Mouse (Mus musculus): ENCODE results near the gene Adck1. TPM values are rescaled to one million over a fixed set of nuclear protein-coding genes. Genes with fewer than 3 reads are reported as not detected.
"Not testable (repeated sequence)": the region's sequence is repeated elsewhere in the genome, so short reads cannot be mapped to it uniquely, and the experiment has no call there.

Adck1 gene
- total RNA-seq (2017), result 15.1 and 22.7 TPM in 2 replicates

DNA sequence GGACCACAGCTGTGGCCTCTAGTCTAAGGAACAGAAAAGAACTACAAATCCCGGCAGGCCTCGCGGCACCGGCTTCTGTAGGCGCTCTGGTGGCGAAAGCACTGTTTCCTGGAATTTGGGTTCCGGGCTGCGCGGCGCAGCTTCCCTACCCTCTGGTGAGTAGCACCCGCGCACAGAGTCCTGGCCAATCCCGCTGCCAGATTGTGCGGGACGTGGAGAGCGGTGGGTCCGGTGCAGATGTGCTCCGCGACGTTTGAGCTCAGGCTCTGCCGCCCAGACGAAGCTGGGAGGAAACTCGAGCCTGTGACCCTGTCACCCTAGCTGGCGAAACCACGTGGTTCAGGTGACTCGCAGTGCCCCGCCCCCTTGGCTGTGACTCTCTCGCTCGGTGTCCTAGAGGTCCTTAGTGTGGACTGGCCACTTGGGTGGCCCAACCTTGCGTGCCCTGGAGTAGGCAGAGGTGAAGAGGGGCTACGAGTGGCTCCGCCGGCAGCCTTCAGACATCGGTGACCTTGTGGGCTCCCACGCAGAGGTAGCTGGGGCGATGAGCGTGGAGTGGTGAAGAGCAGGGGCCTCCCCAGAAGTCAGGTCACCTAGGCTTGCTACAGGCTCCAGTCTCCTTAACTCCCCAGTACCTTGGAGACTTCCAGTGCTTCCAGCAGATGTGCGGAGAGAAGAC, at the start of gene Adck1:
Gene Adck1, plus strand, starts transcription at position 114 of the 679 bp plus-strand sequence.
- peak; percentile 97 for ATAC-seq (replicated peaks in 1 of 2; ENCODE audit: insufficient read depth in 1 of 2, low FRiP score in 2 of 2, low TSS enrichment in 1 of 2, low read depth in 1 of 2, poor library complexity in 2 of 2, severe bottlenecking in 2 of 2)

DNA sequence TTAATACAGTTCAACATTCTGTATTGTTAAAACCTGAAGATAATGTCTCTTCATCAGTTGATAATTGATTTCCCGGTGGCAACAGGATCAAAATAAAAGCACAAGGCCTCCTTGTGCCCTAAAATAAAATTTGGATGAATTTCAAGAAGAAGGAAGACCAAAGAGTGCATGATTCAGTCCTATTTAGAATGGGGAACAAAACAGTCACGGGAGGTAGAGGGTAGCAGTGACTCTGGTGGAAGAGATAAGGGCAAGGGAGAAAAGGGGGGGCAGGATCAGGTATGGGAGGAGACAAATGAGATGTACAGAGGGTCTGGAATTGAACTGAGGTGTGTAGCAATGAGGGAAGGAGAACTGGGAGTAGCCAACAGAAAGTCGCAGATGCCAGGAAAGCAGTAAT, 45.8 kb upstream of the Adck1 start:
- ATAC-seq (replicated peaks in 1 of 2; ENCODE audit: insufficient read depth in 1 of 2, low FRiP score in 2 of 2, low TSS enrichment in 1 of 2, low read depth in 1 of 2, poor library complexity in 2 of 2, severe bottlenecking in 2 of 2), result no peak

DNA sequence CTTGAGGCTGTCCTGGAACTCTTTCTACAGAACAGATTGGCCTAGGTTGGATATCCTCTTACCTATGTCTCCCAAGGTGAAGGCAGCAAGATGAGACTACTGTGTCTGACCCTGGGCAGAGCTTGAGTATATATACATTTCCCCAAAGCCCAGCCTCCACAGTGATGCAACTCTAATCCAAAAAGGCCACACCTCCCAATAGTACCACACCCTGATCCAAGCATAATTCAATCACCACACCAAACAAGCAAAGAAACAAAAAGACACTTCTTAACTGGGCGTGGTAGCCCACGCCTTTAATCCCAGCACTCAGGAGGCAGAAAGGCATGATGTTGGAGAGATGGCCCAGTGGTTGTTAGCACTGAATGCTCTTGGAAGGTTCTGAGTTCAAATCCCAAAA, 36.4 kb upstream of the Adck1 start, which contains the start of gene Gm5039:
Gene Gm5039, minus strand, starts transcription at position 101 of the 400 bp plus-strand sequence.
- not testable (repeated sequence) for ATAC-seq (replicated peaks in 1 of 2; ENCODE audit: insufficient read depth in 1 of 2, low FRiP score in 2 of 2, low TSS enrichment in 1 of 2, low read depth in 1 of 2, poor library complexity in 2 of 2, severe bottlenecking in 2 of 2)

DNA sequence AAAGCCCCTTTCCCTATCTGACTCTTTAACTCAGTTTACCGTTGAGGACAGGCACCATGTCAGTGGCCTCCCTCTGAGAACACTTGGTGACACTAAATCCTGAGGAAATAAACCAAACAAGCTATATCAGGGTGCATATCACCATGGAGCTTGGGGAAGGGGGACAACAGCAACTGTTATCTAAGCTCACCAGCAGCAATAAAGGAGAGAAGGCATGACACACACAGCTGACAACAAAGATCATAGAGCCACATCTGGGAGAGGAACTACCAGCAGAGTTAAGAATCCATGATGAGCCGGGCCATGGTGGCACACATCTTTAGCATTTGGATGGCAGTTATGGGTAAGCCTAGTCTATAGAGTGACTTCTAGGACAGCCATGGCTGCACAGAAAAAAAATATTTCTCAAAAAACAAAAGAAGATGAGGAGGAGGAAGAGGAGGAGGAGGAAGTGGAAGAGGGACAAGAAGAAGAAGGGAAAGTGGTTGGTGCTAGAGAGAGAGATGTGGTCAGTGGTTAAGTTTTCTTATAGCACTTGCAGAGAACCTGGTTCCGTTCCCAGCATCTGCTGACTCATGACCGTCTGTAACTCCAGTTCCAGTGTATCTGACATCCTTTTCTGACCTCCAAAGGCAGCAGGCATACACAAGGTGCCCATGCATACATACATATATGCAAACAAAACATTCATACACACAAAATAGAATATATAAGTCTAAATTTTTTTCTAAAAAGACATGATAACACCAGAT, 23.5 kb upstream of the Adck1 start:
- peak; percentile 45 to 59; a peak in 3 of 4 replicates for ATAC-seq (replicated peaks in 1 of 2; ENCODE audit: insufficient read depth in 1 of 2, low FRiP score in 2 of 2, low TSS enrichment in 1 of 2, low read depth in 1 of 2, poor library complexity in 2 of 2, severe bottlenecking in 2 of 2)

DNA sequence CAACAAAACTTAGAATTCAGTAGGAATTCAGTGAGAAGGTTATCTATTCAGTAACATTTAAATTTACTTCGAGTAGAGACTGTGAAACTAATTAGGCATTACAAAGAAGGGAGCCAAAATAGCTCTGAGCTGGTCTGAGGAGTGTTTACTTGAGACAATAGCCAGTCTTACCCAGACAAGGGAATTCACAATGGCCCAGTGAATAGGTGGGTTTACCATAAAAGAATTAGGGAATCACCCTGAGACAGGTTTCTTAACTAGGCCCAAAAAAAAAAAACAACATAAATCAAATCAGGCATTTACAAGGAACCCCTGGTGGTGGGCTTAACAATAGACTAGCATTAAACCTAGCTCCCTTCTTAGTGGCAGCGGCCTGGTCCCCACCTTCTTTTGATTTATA, 19.1 kb upstream of the Adck1 start:
- not testable (repeated sequence) for ATAC-seq (replicated peaks in 1 of 2; ENCODE audit: insufficient read depth in 1 of 2, low FRiP score in 2 of 2, low TSS enrichment in 1 of 2, low read depth in 1 of 2, poor library complexity in 2 of 2, severe bottlenecking in 2 of 2)

DNA sequence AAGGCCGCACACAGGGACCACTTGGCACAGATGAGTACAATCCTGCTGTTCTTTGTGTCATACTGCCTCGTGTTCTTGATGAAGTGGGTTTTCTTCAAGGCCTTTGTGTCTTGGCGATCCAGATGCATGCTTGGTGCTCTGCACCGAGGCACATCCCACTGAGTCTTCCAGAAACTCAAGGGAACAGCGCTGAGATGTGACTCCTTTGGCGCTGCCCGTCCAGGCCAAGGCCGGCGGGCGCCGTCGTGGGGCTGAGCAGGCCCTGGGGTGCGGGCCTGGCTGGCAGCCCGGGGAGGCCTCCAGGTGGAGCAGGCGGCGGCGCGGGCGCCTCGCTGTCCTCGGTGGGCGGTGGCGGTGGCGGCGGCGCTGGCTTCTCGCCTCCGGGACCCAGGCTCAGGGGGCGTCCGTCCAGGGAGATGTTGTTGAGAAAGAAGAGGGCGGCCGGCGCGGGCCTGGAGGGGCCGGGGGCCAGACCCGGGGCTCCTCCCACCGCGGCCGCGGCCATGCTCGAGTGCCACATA, 6.1 kb upstream of the Adck1 start:
- ATAC-seq (replicated peaks in 1 of 2; ENCODE audit: insufficient read depth in 1 of 2, low FRiP score in 2 of 2, low TSS enrichment in 1 of 2, low read depth in 1 of 2, poor library complexity in 2 of 2, severe bottlenecking in 2 of 2), result no peak

DNA sequence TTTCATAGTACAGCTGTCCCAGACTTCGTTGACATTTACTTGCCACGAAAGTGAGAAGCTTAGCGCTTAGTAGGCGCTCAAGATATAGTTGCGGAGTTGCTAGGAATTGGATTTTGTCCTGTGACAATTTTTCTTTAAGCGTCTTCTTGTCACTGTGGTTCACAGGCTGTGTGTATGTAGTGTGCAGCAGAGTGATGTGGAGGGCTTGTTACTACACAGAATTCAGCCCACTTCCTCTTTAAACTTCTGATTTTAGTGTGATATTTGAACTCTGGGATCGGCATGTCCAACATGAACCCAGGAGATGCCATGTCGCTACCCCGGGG, 729 bp downstream of the Adck1 start:
- peak; percentile 28 to 34; a peak in 1 of 4 replicates for ATAC-seq (replicated peaks in 1 of 2; ENCODE audit: insufficient read depth in 1 of 2, low FRiP score in 2 of 2, low TSS enrichment in 1 of 2, low read depth in 1 of 2, poor library complexity in 2 of 2, severe bottlenecking in 2 of 2)

DNA sequence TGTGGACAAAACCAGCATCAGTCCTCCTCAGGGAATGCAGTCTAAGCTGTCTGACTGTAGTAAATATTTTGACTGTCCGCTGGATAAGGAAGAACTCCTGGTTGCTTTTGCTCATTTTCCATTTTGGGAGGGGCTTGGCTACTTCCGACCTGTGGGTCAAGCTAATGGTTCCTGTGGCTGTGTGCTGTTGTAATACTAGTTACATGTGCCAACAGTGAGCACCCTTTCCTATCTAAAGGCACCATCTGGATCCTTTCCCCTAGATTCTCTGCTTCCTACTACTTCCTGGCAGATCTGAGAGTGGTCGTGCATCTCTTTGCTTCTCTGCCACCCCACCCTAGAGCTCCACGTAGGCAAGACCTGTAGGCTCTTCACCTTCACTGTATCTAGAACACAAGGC, 7.3 kb downstream of the Adck1 start:
- ATAC-seq (replicated peaks in 1 of 2; ENCODE audit: insufficient read depth in 1 of 2, low FRiP score in 2 of 2, low TSS enrichment in 1 of 2, low read depth in 1 of 2, poor library complexity in 2 of 2, severe bottlenecking in 2 of 2), result peak; percentile 5 to 34; a peak in 1 of 4 replicates

DNA sequence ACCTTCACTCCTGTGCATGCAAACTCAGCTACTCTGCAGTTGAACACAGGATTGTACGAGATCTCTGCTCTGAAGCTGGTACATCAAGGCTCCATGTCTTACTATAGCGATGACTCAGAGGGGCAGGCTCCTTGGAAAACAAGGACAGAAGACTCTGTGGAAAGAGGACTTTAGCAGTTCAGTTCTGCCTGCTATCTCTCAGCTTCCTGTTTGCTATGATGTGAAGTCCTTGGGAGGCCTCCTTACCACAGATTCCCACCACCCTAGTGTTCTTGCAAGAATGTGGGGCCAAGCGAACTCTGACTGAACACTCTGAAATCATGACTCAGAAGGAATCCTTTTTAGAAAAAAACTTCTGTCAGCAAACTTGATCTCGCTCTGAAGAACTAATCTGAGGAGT, 8.3 kb downstream of the Adck1 start:
- no peak for ATAC-seq (replicated peaks in 1 of 2; ENCODE audit: insufficient read depth in 1 of 2, low FRiP score in 2 of 2, low TSS enrichment in 1 of 2, low read depth in 1 of 2, poor library complexity in 2 of 2, severe bottlenecking in 2 of 2)

DNA sequence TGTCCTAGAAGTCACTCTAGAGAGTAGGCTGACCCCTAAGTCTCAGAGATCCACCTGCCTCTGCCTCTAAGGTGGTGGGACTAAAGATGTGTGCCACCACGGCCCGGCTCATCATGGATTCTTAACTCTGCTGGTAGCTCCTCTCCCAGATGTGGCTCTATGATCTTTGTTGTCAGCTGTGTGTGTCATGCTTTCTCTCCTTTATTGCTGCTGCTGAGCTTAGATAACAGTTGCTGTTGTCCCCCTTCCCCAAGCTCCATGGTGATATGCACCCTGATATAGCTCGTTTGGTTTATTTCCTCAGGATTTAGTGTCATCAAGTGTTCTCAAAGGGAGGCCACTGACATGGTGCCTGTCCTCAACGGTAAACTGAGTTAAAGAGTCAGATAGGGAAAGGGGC, 9.3 kb downstream of the Adck1 start:
- not testable (repeated sequence) for ATAC-seq (replicated peaks in 1 of 2; ENCODE audit: insufficient read depth in 1 of 2, low FRiP score in 2 of 2, low TSS enrichment in 1 of 2, low read depth in 1 of 2, poor library complexity in 2 of 2, severe bottlenecking in 2 of 2)

DNA sequence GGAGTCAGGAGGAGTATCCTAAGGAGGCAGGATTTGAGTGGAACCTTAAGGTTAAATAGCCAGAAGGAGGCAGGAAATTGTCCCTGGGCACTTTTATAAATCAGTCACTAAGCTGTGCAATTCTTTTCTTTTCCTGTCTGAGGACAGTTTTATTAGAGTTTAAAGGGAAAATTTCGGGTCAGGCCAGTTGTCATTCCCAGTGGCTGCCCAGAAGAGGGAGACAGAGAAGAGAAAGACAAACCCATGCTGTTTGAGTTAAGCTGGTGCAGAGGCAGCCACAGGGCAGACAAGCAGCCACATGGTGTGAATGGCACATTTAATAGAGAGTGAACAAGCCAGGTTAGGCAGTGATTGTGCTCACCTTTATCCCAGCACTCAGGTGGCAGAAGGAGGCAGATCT, 10.0 kb downstream of the Adck1 start:
- ATAC-seq (replicated peaks in 1 of 2; ENCODE audit: insufficient read depth in 1 of 2, low FRiP score in 2 of 2, low TSS enrichment in 1 of 2, low read depth in 1 of 2, poor library complexity in 2 of 2, severe bottlenecking in 2 of 2), result not testable (repeated sequence)

DNA sequence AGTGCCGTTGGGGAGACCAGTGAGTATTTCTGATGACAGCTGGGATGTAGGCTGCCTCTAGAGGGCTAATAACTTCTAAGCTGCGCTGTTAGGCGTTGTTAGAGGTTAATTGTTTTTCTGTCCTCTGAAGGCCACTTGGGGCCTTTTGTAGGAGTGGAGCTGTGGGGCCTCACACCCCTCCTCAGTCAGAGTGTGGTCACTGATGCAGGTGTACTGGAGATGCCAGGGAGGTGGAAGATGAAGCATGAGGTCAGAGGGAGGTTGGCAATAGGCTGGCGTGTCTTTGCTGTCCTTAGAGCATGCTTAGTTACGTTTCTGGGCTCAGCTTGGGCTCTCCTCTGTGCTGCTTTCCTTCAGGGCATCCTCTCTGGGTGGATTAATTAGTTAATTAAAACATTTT, 11.7 kb downstream of the Adck1 start:
- no peak for ATAC-seq (replicated peaks in 1 of 2; ENCODE audit: insufficient read depth in 1 of 2, low FRiP score in 2 of 2, low TSS enrichment in 1 of 2, low read depth in 1 of 2, poor library complexity in 2 of 2, severe bottlenecking in 2 of 2)

DNA sequence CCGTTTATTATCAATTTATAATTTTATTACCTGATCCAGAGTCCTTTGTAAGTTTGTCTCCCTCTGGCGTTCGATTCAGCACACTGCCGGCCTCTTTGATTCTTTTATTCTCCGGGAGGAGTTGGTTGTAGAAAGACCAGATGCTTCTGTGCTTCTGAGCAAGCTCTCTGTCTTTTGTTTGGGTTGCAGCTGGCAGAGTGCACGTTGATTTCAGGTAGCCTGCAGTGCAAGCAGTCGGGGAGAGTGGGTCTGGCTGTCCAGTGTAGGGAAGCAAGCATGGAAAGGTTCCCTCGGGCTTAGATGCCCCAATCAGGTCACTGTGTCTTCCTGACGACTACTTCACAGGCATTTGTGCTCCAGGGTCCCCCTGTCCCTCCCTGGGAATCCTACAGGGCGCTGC, 16.5 kb downstream of the Adck1 start:
- no peak for ATAC-seq (replicated peaks in 1 of 2; ENCODE audit: insufficient read depth in 1 of 2, low FRiP score in 2 of 2, low TSS enrichment in 1 of 2, low read depth in 1 of 2, poor library complexity in 2 of 2, severe bottlenecking in 2 of 2)

DNA sequence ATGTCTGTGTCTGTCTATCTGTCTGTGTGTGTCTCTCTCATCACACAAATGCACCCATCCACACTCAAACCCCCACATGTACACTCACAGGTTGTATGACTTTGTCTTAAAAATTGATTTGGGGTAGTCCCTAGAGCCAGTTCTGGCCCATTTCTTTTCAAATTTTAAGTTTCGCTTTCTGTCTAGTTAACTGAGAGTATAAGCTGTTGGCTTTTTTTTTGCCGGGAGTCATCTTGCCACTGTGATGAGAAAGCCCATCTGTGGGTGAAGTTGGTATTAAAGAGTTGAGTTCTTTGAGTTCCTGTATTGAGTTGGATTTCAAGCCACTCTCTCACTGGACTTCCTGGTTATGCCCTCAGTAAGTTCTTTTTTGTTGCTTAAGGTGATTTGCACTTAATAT, 17.9 kb downstream of the Adck1 start:
- no peak for ATAC-seq (replicated peaks in 1 of 2; ENCODE audit: insufficient read depth in 1 of 2, low FRiP score in 2 of 2, low TSS enrichment in 1 of 2, low read depth in 1 of 2, poor library complexity in 2 of 2, severe bottlenecking in 2 of 2)

DNA sequence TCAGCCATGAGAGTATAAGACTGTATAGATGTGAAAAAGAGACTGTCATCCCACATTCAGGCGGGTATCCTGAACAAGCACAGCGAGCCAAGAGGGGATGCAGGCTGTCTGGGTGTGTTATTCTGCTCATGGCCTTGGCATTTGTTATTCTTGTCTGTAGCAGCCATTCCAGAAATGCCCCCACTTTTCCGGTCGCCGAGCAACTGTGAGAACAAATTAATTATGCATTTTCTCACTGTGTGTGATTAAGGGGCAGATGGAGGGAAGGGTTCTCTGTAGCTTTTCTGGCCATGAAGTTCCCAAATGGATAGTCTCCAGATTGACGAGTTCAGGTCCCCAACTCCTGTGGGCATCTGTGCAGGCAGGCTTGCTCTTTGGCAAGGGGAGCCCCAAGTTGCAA, 28.5 kb downstream of the Adck1 start:
- ATAC-seq (replicated peaks in 1 of 2; ENCODE audit: insufficient read depth in 1 of 2, low FRiP score in 2 of 2, low TSS enrichment in 1 of 2, low read depth in 1 of 2, poor library complexity in 2 of 2, severe bottlenecking in 2 of 2), result no peak

DNA sequence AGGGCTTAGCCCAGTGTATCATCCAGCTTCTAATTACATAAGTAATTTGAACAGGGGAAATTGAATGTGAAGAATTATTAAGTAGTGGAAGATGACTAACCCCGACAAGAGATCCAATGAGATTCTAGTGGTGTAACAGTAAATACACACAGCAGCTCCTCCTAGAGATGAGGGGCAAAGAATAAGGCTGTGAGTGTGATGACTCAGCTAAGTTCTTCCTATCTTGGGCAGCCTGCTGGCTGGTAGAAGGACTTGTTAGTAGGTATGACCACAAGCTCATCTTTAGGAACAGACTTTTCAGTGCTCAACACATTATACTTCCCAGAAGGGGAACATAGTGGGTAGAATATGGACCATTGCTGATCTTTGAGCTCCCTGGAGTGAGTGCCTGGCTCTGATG, 38.3 kb downstream of the Adck1 start:
- ATAC-seq (replicated peaks in 1 of 2; ENCODE audit: insufficient read depth in 1 of 2, low FRiP score in 2 of 2, low TSS enrichment in 1 of 2, low read depth in 1 of 2, poor library complexity in 2 of 2, severe bottlenecking in 2 of 2), result no peak

DNA sequence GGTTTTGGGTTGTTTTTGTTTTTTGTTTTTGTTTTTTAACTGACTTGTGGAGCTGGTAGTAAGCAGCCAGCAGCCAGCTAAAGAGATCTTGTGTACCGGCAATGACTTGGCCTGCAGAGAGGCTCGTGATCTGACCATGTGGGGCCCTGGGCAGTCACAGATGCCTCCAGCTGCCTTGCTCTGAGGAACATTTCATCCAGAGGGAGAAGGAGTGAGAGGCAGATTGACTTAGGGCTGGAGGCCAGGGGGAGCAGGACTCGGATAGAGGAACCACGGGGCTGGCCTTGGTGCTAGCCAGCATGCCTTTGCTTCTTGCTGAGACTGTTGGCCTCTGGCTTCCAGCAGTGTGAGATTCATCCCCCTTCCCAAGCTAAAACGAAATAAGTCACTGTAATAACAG, 43.2 kb downstream of the Adck1 start:
- no peak for ATAC-seq (replicated peaks in 1 of 2; ENCODE audit: insufficient read depth in 1 of 2, low FRiP score in 2 of 2, low TSS enrichment in 1 of 2, low read depth in 1 of 2, poor library complexity in 2 of 2, severe bottlenecking in 2 of 2)

DNA sequence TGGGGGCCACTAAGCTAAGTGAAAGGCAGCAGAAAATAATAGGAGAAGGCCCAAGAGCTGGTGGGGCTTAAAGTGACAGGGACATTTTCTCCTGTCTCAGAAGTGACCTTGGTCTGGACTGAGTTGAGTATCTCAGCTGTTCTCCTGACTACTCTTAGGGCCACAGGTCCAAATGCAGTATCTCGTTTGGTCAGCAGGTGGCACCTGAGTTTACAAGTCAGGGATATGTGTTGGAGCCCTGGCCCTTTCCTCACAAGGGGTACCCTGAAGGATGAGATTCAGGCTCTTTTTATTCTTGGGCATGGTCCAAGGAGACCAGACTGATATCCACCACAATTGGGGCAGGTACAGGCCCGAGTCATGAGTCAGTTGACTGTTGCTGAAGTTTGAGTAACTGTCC, 44.8 kb downstream of the Adck1 start:
- ATAC-seq (replicated peaks in 1 of 2; ENCODE audit: insufficient read depth in 1 of 2, low FRiP score in 2 of 2, low TSS enrichment in 1 of 2, low read depth in 1 of 2, poor library complexity in 2 of 2, severe bottlenecking in 2 of 2), result peak; percentile 57 to 61

DNA sequence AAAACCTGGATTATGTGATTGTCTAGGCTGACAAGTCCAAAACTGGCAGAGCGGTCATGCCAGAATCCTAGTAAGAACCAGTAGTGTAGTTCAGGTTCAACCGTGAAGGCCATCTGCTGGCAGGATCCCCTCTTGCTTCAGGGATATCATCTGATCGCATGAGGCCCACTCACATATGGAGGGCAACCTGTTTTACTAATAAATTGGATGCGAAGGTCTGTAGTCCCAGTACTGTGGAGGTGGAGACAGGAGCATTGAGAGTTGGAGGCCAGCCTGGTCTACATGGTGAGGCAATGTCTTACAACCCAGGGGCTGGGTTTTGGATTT, 47.6 kb downstream of the Adck1 start:
- no peak for ATAC-seq (replicated peaks in 1 of 2; ENCODE audit: insufficient read depth in 1 of 2, low FRiP score in 2 of 2, low TSS enrichment in 1 of 2, low read depth in 1 of 2, poor library complexity in 2 of 2, severe bottlenecking in 2 of 2)
